Mouse (Mus musculus) small intestine, adult 2 months (tissue): Measurements from ENCODE around the gene Ints3.

Experiments used
- CTCF ChIP-seq: fragments of 200-500 bp; IDR thresholded peaks from 2 replicates; pipeline ENCODE4 v1.5.1; 2012; ENCODE audit warnings: low read depth, mild to moderate bottlenecking, control low read depth, inconsistent platforms, low read length, moderate library complexity, mixed read lengths; ENCODE audit not compliant: insufficient replicate concordance, insufficient read length; ENCODE audit errors: extremely low read depth
- POLR2A ChIP-seq: fragments of 200-500 bp; IDR thresholded peaks from 2 replicates; pipeline ENCODE4 v1.6.1; 2012; ENCODE audit warnings: low read depth, mild to moderate bottlenecking, control low read depth, inconsistent platforms, low read length, moderate library complexity

GRCm38 (mm10) chr3:90459727-90460126, 26.3 kb upstream of the Ints3 start:
- TF ChIP-seq CTCF (no peak), POLR2A (no peak)
